In the genomic region with DNA sequence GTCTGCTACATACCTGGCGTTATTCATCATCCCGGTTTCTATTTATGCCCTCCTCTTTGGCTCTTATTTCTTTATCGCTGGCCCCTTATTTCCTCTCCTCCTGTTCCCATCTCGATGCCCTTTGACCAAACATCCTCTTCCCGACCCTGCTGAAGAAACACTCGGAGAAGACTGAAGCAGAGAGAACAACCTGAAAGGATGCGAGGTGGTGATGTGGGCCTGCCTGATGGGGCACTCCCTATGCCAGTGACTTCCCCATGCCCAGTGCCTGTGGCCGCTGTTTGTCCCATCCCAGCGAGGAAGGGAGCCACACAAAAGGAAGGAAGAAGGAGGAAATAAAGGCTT, we compare ENCODE assay signal across 10 mouse cellular contexts.
DNase-seq lines count a peak whose midpoint lies in the region; ATAC-seq lines count a peak whose summit lies in the region.
"Had no signal": no experiment of that assay in that cellular context is flagged by ENCODE, and none has a peak within 500 bp of the region (broad histone marks: within the 10 kb centered on the region; RNA-seq: fewer than 3 reads in every experiment).

No protein-coding gene starts in this region.

- no peaks in the 10 kb centered on the region for H3K36me3 ChIP-seq in heart, embryonic 12.5 days
- H3K36me3 ChIP-seq in embryonic facial prominence, embryonic 14.5 days (ENCODE audit: control insufficient read depth, insufficient read depth, low read length), result no peaks in the 10 kb centered on the region
- no peaks in the 10 kb centered on the region for H3K36me3 ChIP-seq in liver, embryonic 13.5 days
- H3K36me3 ChIP-seq: limb, embryonic 12.5 days had no signal

- H3K27me3 ChIP-seq in heart, embryonic 12.5 days (replicated peaks), result no peaks in the 10 kb centered on the region
- no peaks in the 10 kb centered on the region for H3K27me3 ChIP-seq in embryonic facial prominence, embryonic 14.5 days (replicated peaks; ENCODE audit: control insufficient read depth, insufficient read depth, low read length)
- no peaks in the 10 kb centered on the region for H3K27me3 ChIP-seq in liver, embryonic 13.5 days
- H3K27me3 ChIP-seq: limb, embryonic 12.5 days had no signal

- H3K9ac ChIP-seq in heart, embryonic 12.5 days, result no peak overlapping the region
- H3K9ac ChIP-seq in embryonic facial prominence, embryonic 14.5 days (ENCODE audit: low read depth, low read length), result no peak overlapping the region
- no peak overlapping the region for H3K9ac ChIP-seq in liver, embryonic 13.5 days
- H3K9ac ChIP-seq: limb, embryonic 12.5 days had no signal

- ATAC-seq in heart, embryonic 12.5 days (ENCODE audit: insufficient number of reproducible peaks, low FRiP score), result no peak
- ATAC-seq in embryonic facial prominence, embryonic 14.5 days (ENCODE audit: low read depth), result no peak
- ATAC-seq in liver, embryonic 13.5 days (ENCODE audit: low read depth), result no peak

- H3K4me3 ChIP-seq in heart, embryonic 12.5 days, result no peak overlapping the region
- H3K4me3 ChIP-seq in embryonic facial prominence, embryonic 14.5 days (ENCODE audit: low read depth, low read length), result no peak overlapping the region
- H3K4me3 ChIP-seq in liver, embryonic 13.5 days (replicated peaks), result no peak overlapping the region
- H3K4me3 ChIP-seq: gastrocnemius, adult 2 months; limb, embryonic 12.5 days had no signal

- peaks cover 18% of the 10 kb centered on the region for H3K4me1 ChIP-seq in heart, embryonic 12.5 days (replicated peaks)
- peaks cover 16% of the 10 kb centered on the region for H3K4me1 ChIP-seq in embryonic facial prominence, embryonic 14.5 days (ENCODE audit: control insufficient read depth, insufficient read depth, low read length)
- peaks cover 16% of the 10 kb centered on the region for H3K4me1 ChIP-seq in liver, embryonic 13.5 days (replicated peaks)

- intact Hi-C loops in heart, postnatal 25 days (cut with DNase I), result no loop called here

- peak overlapping the region; percentile 73; the same call in 1 of the 2 replicates for H3K27ac ChIP-seq in heart, embryonic 12.5 days (ENCODE audit: poor library complexity, severe bottlenecking)
- H3K27ac ChIP-seq in embryonic facial prominence, embryonic 14.5 days (replicated peaks; ENCODE audit: low read depth, low read length), result 0 out of 2 replicates have a peak overlapping the region, but pooled peaks have one; percentile 22
- H3K27ac ChIP-seq in liver, embryonic 13.5 days, result peak overlapping the region; percentile 45; the same call in 1 of the 2 replicates
- H3K27ac ChIP-seq: gastrocnemius, adult 2 months; limb, embryonic 12.5 days had no signal

- no peak for DNase-seq in heart, postnatal 25 days (ENCODE audit: low spot score)
- peak; percentile 18 for DNase-seq in CD4-positive, CD25-positive, alpha-beta regulatory T cell, adult 2 months (ENCODE audit: low read depth, low spot score)
- DNase-seq in embryonic facial prominence, embryonic 14.5 days (ENCODE audit: low spot score), result no peak
- DNase-seq in liver, embryonic 13.5 days, result no peak
- DNase-seq in urinary bladder, adult 18-20 months (ENCODE audit: low spot score in 2 of 2), result no peak
- no peak for DNase-seq in cerebellum, postnatal 36 days
- DNase-seq in cerebellum, postnatal 25 days, result no peak
- DNase-seq: gastrocnemius, adult 2 months had no signal

- peak overlapping the region; percentile 11; the same call in 1 of the 2 replicates for H3K4me2 ChIP-seq in heart, embryonic 12.5 days
- no peak overlapping the region for H3K4me2 ChIP-seq in embryonic facial prominence, embryonic 14.5 days (ENCODE audit: low read depth, low read length)
- H3K4me2 ChIP-seq in liver, embryonic 13.5 days, result no peak overlapping the region
- H3K4me2 ChIP-seq: limb, embryonic 12.5 days had no signal

- H3K9me3 ChIP-seq in heart, embryonic 12.5 days (replicated peaks), result no peaks in the 10 kb centered on the region
- no peaks in the 10 kb centered on the region for H3K9me3 ChIP-seq in embryonic facial prominence, embryonic 14.5 days (ENCODE audit: control insufficient read depth, low read length)
- H3K9me3 ChIP-seq in liver, embryonic 13.5 days (replicated peaks), result no peaks in the 10 kb centered on the region
- H3K9me3 ChIP-seq: limb, embryonic 12.5 days had no signal

- WGBS in heart, embryonic 12.5 days, result 34% methylated on average over 9 of the region's 9 CpGs
- WGBS in embryonic facial prominence, embryonic 14.5 days, result 28% methylated on average over 9 of the region's 9 CpGs
- WGBS in liver, embryonic 13.5 days (ENCODE audit: insufficient replicate concordance), result 22% methylated on average over 9 of the region's 9 CpGs

Comparison
In these comparisons a context has a peak if more than half of its experiments do, and no peak if none do; other contexts are left out.
1. H3K27ac ChIP-seq: peak in every context shown above with its lines; median percentile 73 in heart, embryonic 12.5 days; 45 in liver, embryonic 13.5 days; 22 in embryonic facial prominence, embryonic 14.5 days.